Mouse (Mus musculus): Measurements from ENCODE around the gene Hoxd10. TPM values are rescaled to one million over a fixed set of nuclear protein-coding genes. Genes with fewer than 3 reads are reported as not detected.

Gene Hoxd10
- polyA plus RNA-seq, 1 experiment from 2014 or later = not detected

GRCm38 (mm10) chr2:74710929-74711543, 19.3 kb downstream of the Hoxd10 start:
- Histone ChIP-seq H3K9ac (ENCODE audit: low read depth, low read length) (no peak overlapping the region), H3K27ac (ENCODE audit: low read depth, low read length) (no peak overlapping the region), H3K4me2 (replicated peaks; ENCODE audit: low read depth, low read length) (no peak overlapping the region), H3K27me3 (ENCODE audit: control insufficient read depth, insufficient read depth, low read length) (peaks cover 89% of the 10 kb centered on the region), H3K4me3 (ENCODE audit: low read depth, low read length) (no peak overlapping the region), H3K4me1 (replicated peaks; ENCODE audit: control insufficient read depth, insufficient read depth, low read length) (no peaks in the 10 kb centered on the region), H3K9me3 (ENCODE audit: control insufficient read depth, low read length) (no peaks in the 10 kb centered on the region), H3K36me3 (ENCODE audit: control insufficient read depth, insufficient read depth, low read length) (no peaks in the 10 kb centered on the region)
- no peak for ATAC-seq (ENCODE audit: low FRiP score)
- no peak for DNase-seq (ENCODE audit: low spot score)
- WGBS = 1% methylated on average over 13 of the region's 16 CpGs

GRCm38 (mm10) chr2:74711721-74712621, 20.2 kb downstream of the Hoxd10 start, which contains the start of the genes Hoxd3 and Hoxd4:
TSS of gene Hoxd3 (plus strand) at chr2:74711927.
TSS of gene Hoxd4 (plus strand) at chr2:74711929.
- H3K4me2 ChIP-seq (replicated peaks; ENCODE audit: low read depth, low read length) = peak within 1 kb of the TSS; percentile 32
- no peaks in the 10 kb centered on the region for H3K9me3 ChIP-seq (ENCODE audit: control insufficient read depth, low read length)
- no peaks in the 10 kb centered on the region for H3K4me1 ChIP-seq (replicated peaks; ENCODE audit: control insufficient read depth, insufficient read depth, low read length)
- peak within 1 kb of the TSS; percentile 17; the same call in 1 of the 2 replicates for H3K4me3 ChIP-seq (ENCODE audit: low read depth, low read length)
- H3K36me3 ChIP-seq (ENCODE audit: control insufficient read depth, insufficient read depth, low read length) = no peaks in the 10 kb centered on the region
- ATAC-seq (ENCODE audit: low FRiP score) (no peak), DNase-seq (ENCODE audit: low spot score) (no peak)
- H3K9ac ChIP-seq (ENCODE audit: low read depth, low read length) = no peak within 1 kb of the TSS
- WGBS = 0% methylated on average over 63 of the region's 65 CpGs
- H3K27me3 ChIP-seq (ENCODE audit: control insufficient read depth, insufficient read depth, low read length) = peaks cover 86% of the 10 kb centered on the region
- no peak within 1 kb of the TSS for H3K27ac ChIP-seq (ENCODE audit: low read depth, low read length)

- H3K27ac ChIP-seq (ENCODE audit: low read depth, low read length) = no peak overlapping the region
- no peak overlapping the region for H3K9ac ChIP-seq (ENCODE audit: low read depth, low read length)
- WGBS = 4% methylated on average over 19 of the region's 19 CpGs
- peaks cover 80% of the 10 kb centered on the region for H3K27me3 ChIP-seq (ENCODE audit: control insufficient read depth, insufficient read depth, low read length)
- no peaks in the 10 kb centered on the region for H3K4me1 ChIP-seq (replicated peaks; ENCODE audit: control insufficient read depth, insufficient read depth, low read length)
- no peak overlapping the region for H3K4me2 ChIP-seq (replicated peaks; ENCODE audit: low read depth, low read length)
- DNase-seq (ENCODE audit: low spot score) (no peak), ATAC-seq (ENCODE audit: low FRiP score) (no peak)
- no peaks in the 10 kb centered on the region for H3K9me3 ChIP-seq (ENCODE audit: control insufficient read depth, low read length)
- H3K4me3 ChIP-seq (ENCODE audit: low read depth, low read length) = no peak overlapping the region
- no peaks in the 10 kb centered on the region for H3K36me3 ChIP-seq (ENCODE audit: control insufficient read depth, insufficient read depth, low read length)
These were observed 21.8 kb downstream of the Hoxd10 start for GRCm38 (mm10) chr2:74713239-74714150.

- ATAC-seq (ENCODE audit: low FRiP score) = no peak
- H3K27ac ChIP-seq (ENCODE audit: low read depth, low read length) = no peak overlapping the region
- no peak overlapping the region for H3K4me3 ChIP-seq (ENCODE audit: low read depth, low read length)
- no peak overlapping the region for H3K4me2 ChIP-seq (replicated peaks; ENCODE audit: low read depth, low read length)
- H3K9ac ChIP-seq (ENCODE audit: low read depth, low read length) = no peak overlapping the region
- 2% methylated on average over 18 of the region's 18 CpGs for WGBS
- H3K27me3 ChIP-seq (ENCODE audit: control insufficient read depth, insufficient read depth, low read length) = peaks cover 78% of the 10 kb centered on the region
- H3K4me1 ChIP-seq (replicated peaks; ENCODE audit: control insufficient read depth, insufficient read depth, low read length) = no peaks in the 10 kb centered on the region
- no peaks in the 10 kb centered on the region for H3K36me3 ChIP-seq (ENCODE audit: control insufficient read depth, insufficient read depth, low read length)
- no peak for DNase-seq (ENCODE audit: low spot score)
- no peaks in the 10 kb centered on the region for H3K9me3 ChIP-seq (ENCODE audit: control insufficient read depth, low read length)
These were observed 22.5 kb downstream of the Hoxd10 start for GRCm38 (mm10) chr2:74714156-74714789.

- Histone ChIP-seq H3K9ac (ENCODE audit: low read depth, low read length) (no peak overlapping the region), H3K27ac (ENCODE audit: low read depth, low read length) (no peak overlapping the region), H3K9me3 (ENCODE audit: control insufficient read depth, low read length) (no peaks in the 10 kb centered on the region), H3K4me3 (ENCODE audit: low read depth, low read length) (no peak overlapping the region), H3K4me2 (replicated peaks; ENCODE audit: low read depth, low read length) (no peak overlapping the region), H3K4me1 (replicated peaks; ENCODE audit: control insufficient read depth, insufficient read depth, low read length) (no peaks in the 10 kb centered on the region), H3K36me3 (ENCODE audit: control insufficient read depth, insufficient read depth, low read length) (no peaks in the 10 kb centered on the region), H3K27me3 (ENCODE audit: control insufficient read depth, insufficient read depth, low read length) (peaks cover 78% of the 10 kb centered on the region)
- DNase-seq (ENCODE audit: low spot score) (no peak), ATAC-seq (ENCODE audit: low FRiP score) (peak; percentile 53; the same call in 1 of the 2 replicates)
- WGBS = 3% methylated on average over 14 of the region's 14 CpGs
These were observed 23.2 kb downstream of the Hoxd10 start for GRCm38 (mm10) chr2:74714881-74715280.

- Histone ChIP-seq H3K27me3 (ENCODE audit: control insufficient read depth, insufficient read depth, low read length) (peaks cover 75% of the 10 kb centered on the region), H3K36me3 (ENCODE audit: control insufficient read depth, insufficient read depth, low read length) (no peaks in the 10 kb centered on the region), H3K27ac (ENCODE audit: low read depth, low read length) (no peak overlapping the region), H3K4me2 (replicated peaks; ENCODE audit: low read depth, low read length) (peak overlapping the region; percentile 37), H3K9me3 (ENCODE audit: control insufficient read depth, low read length) (no peaks in the 10 kb centered on the region), H3K4me3 (ENCODE audit: low read depth, low read length) (0 out of 2 replicates have a peak overlapping the region, but pooled peaks have one; percentile 8), H3K4me1 (replicated peaks; ENCODE audit: control insufficient read depth, insufficient read depth, low read length) (no peaks in the 10 kb centered on the region), H3K9ac (ENCODE audit: low read depth, low read length) (no peak overlapping the region)
- 2% methylated on average over 26 of the region's 26 CpGs for WGBS
- ATAC-seq (ENCODE audit: low FRiP score) (peak; percentile 83), DNase-seq (ENCODE audit: low spot score) (peak; percentile 97)
These were observed 23.9 kb downstream of the Hoxd10 start for GRCm38 (mm10) chr2:74715504-74716241.

GRCm38 (mm10) chr2:74720384-74720783, 28.7 kb downstream of the Hoxd10 start:
- no peak for ATAC-seq (ENCODE audit: low FRiP score)
- H3K9ac ChIP-seq (ENCODE audit: low read depth, low read length) = no peak overlapping the region
- H3K4me2 ChIP-seq (replicated peaks; ENCODE audit: low read depth, low read length) = no peak overlapping the region
- H3K36me3 ChIP-seq (ENCODE audit: control insufficient read depth, insufficient read depth, low read length) = no peaks in the 10 kb centered on the region
- H3K27me3 ChIP-seq (ENCODE audit: control insufficient read depth, insufficient read depth, low read length) = peaks cover 83% of the 10 kb centered on the region
- no peak for DNase-seq (ENCODE audit: low spot score)
- no peak overlapping the region for H3K4me3 ChIP-seq (ENCODE audit: low read depth, low read length)
- no peaks in the 10 kb centered on the region for H3K4me1 ChIP-seq (replicated peaks; ENCODE audit: control insufficient read depth, insufficient read depth, low read length)
- H3K27ac ChIP-seq (ENCODE audit: low read depth, low read length) = no peak overlapping the region
- H3K9me3 ChIP-seq (ENCODE audit: control insufficient read depth, low read length) = no peaks in the 10 kb centered on the region
- 10% methylated on average over 2 of the region's 2 CpGs for WGBS

Data from hindbrain, embryonic 11.5 days (tissue).